Mouse (Mus musculus) forebrain, embryonic 10.5 days (tissue): Measurements from ENCODE around the gene Ltbp1. TPM values are rescaled to one million over a fixed set of nuclear protein-coding genes. Genes with fewer than 3 reads are reported as not detected.

Source experiments
- DNase-seq: peaks from one replicate; pipeline ENCODE4 v3.0.0-alpha.2; 2017; ENCODE audit warnings: low spot score; ENCODE audit errors: extremely low spot score
- H3K27ac ChIP-seq: fragments of 300-500 bp; sonication (generic); 2 replicates; pipeline ENCODE4 v1.5.1; 2016; ENCODE audit warnings: mild to moderate bottlenecking
- H3K27me3 ChIP-seq: fragments of 300-500 bp; sonication (generic); 2 replicates; pipeline ENCODE4 v1.6.1; 2016; ENCODE audit warnings: mild to moderate bottlenecking; ENCODE audit not compliant: poor library complexity, severe bottlenecking
- H3K36me3 ChIP-seq: fragments of 300-500 bp; sonication (generic); replicated peaks from 2 replicates; pipeline ENCODE4 v1.6.1; 2016; ENCODE audit warnings: mild to moderate bottlenecking, moderate library complexity
- H3K4me1 ChIP-seq: fragments of 300-500 bp; sonication (generic); 2 replicates; pipeline ENCODE4 v1.6.1; 2016
- H3K4me3 ChIP-seq: fragments of 300-500 bp; sonication (generic); 2 replicates; pipeline ENCODE4 v1.5.1; 2016; ENCODE audit warnings: mild to moderate bottlenecking, moderate library complexity
- H3K9me3 ChIP-seq: fragments of 300-500 bp; sonication (generic); 2 replicates; pipeline ENCODE4 v1.6.1; 2016; ENCODE audit warnings: mild to moderate bottlenecking, moderate library complexity
- WGBS: fragments of 180-500 bp; shearing (Covaris S2); methylation state at CpG from one replicate; pipeline ENCODE4 v1.1.7; 2016; 5-methylcytosine and 5-hydroxymethylcytosine counted together
- polyA plus RNA-seq: library from polyadenylated mRNA; unstranded; fragments of >200 nt; fragmentation: Nextera tagmentation; extraction: Ambion mirVana; gene quantifications from 2 replicates; pipeline ENCODE4 v1.2.1, GENCODE M21; 2016

Gene Ltbp1
- polyA plus RNA-seq, 1 experiment from 2014 or later = 4.5 TPM

GRCm38 (mm10) chr17:75278106-75278505, 272.7 kb downstream of the Ltbp1 start:
- Histone ChIP-seq H3K36me3 (no peaks in the 10 kb centered on the region), H3K27ac (no peak overlapping the region), H3K27me3 (no peaks in the 10 kb centered on the region), H3K4me1 (0 out of 2 replicates have a peak, but pooled peaks cover 4% of the 10 kb centered on the region), H3K9me3 (no peaks in the 10 kb centered on the region), H3K4me3 (no peak overlapping the region)
- DNase-seq = no peak
- WGBS = 90% methylated on average over 1 of the region's 1 CpGs

GRCm38 (mm10) chr17:75278561-75278960, 273.2 kb downstream of the Ltbp1 start:
- H3K4me3 ChIP-seq = no peak overlapping the region
- H3K36me3 ChIP-seq = no peaks in the 10 kb centered on the region
- H3K4me1 ChIP-seq = 0 out of 2 replicates have a peak, but pooled peaks cover 4% of the 10 kb centered on the region
- DNase-seq = no peak
- H3K27me3 ChIP-seq = no peaks in the 10 kb centered on the region
- no peak overlapping the region for H3K27ac ChIP-seq
- 54% methylated on average over 6 of the region's 6 CpGs for WGBS
- no peaks in the 10 kb centered on the region for H3K9me3 ChIP-seq

GRCm38 (mm10) chr17:75281345-75281744, 276.0 kb downstream of the Ltbp1 start:
- H3K27ac ChIP-seq = no peak overlapping the region
- DNase-seq = no peak
- H3K4me3 ChIP-seq = no peak overlapping the region
- 69% methylated on average over 5 of the region's 5 CpGs for WGBS
- H3K4me1 ChIP-seq = 0 out of 2 replicates have a peak, but pooled peaks cover 4% of the 10 kb centered on the region
- no peaks in the 10 kb centered on the region for H3K36me3 ChIP-seq
- no peaks in the 10 kb centered on the region for H3K9me3 ChIP-seq
- H3K27me3 ChIP-seq = no peaks in the 10 kb centered on the region

GRCm38 (mm10) chr17:75284876-75285708, 279.7 kb downstream of the Ltbp1 start:
- no peak for DNase-seq
- no peaks in the 10 kb centered on the region for H3K36me3 ChIP-seq
- H3K4me3 ChIP-seq = no peak overlapping the region
- H3K27ac ChIP-seq = no peak overlapping the region
- no peaks in the 10 kb centered on the region for H3K9me3 ChIP-seq
- H3K27me3 ChIP-seq = no peaks in the 10 kb centered on the region
- H3K4me1 ChIP-seq = no peaks in the 10 kb centered on the region
- WGBS = 90% methylated on average over 9 of the region's 9 CpGs

GRCm38 (mm10) chr17:75292986-75293385, 287.6 kb downstream of the Ltbp1 start:
- peaks cover 7% of the 10 kb centered on the region for H3K36me3 ChIP-seq
- no peaks in the 10 kb centered on the region for H3K4me1 ChIP-seq
- H3K27me3 ChIP-seq = no peaks in the 10 kb centered on the region
- H3K9me3 ChIP-seq = no peaks in the 10 kb centered on the region
- no peak overlapping the region for H3K27ac ChIP-seq
- DNase-seq = no peak
- 88% methylated on average over 3 of the region's 3 CpGs for WGBS
- no peak overlapping the region for H3K4me3 ChIP-seq

- Histone ChIP-seq H3K9me3 (no peaks in the 10 kb centered on the region), H3K4me3 (no peak overlapping the region), H3K27me3 (no peaks in the 10 kb centered on the region), H3K4me1 (no peaks in the 10 kb centered on the region), H3K27ac (no peak overlapping the region), H3K36me3 (peaks cover 8% of the 10 kb centered on the region)
- no peak for DNase-seq
- WGBS = 79% methylated on average over 3 of the region's 3 CpGs
Measured at GRCm38 (mm10) chr17:75293725-75294124, 288.4 kb downstream of the Ltbp1 start.

GRCm38 (mm10) chr17:75300908-75301307, 295.5 kb downstream of the Ltbp1 start:
- no peak for DNase-seq
- Histone ChIP-seq H3K4me1 (no peaks in the 10 kb centered on the region), H3K9me3 (no peaks in the 10 kb centered on the region), H3K36me3 (peaks cover 8% of the 10 kb centered on the region), H3K4me3 (no peak overlapping the region), H3K27me3 (no peaks in the 10 kb centered on the region), H3K27ac (no peak overlapping the region)
- WGBS = 82% methylated on average over 4 of the region's 4 CpGs

- no peak for DNase-seq
- Histone ChIP-seq H3K27ac (no peak overlapping the region), H3K4me3 (no peak overlapping the region), H3K27me3 (no peaks in the 10 kb centered on the region), H3K36me3 (no peaks in the 10 kb centered on the region), H3K9me3 (no peaks in the 10 kb centered on the region), H3K4me1 (peaks cover 8% of the 10 kb centered on the region; the same call in 1 of the 2 replicates)
- WGBS = 80% methylated on average over 1 of the region's 1 CpGs
Measured at GRCm38 (mm10) chr17:75304807-75305420, 299.5 kb downstream of the Ltbp1 start.

- Histone ChIP-seq H3K4me3 (no peak overlapping the region), H3K27me3 (no peaks in the 10 kb centered on the region), H3K4me1 (peaks cover 8% of the 10 kb centered on the region; the same call in 1 of the 2 replicates), H3K36me3 (no peaks in the 10 kb centered on the region), H3K27ac (no peak overlapping the region), H3K9me3 (no peaks in the 10 kb centered on the region)
- WGBS = 88% methylated on average over 1 of the region's 1 CpGs
- no peak for DNase-seq
Measured at GRCm38 (mm10) chr17:75305714-75306113, 300.3 kb downstream of the Ltbp1 start.

GRCm38 (mm10) chr17:75307070-75308011, 302.0 kb downstream of the Ltbp1 start:
- H3K27ac ChIP-seq = peak overlapping the region; percentile 45; the same call in 1 of the 2 replicates
- H3K27me3 ChIP-seq = no peaks in the 10 kb centered on the region
- peaks cover 8% of the 10 kb centered on the region; the same call in 1 of the 2 replicates for H3K4me1 ChIP-seq
- no peaks in the 10 kb centered on the region for H3K36me3 ChIP-seq
- no peaks in the 10 kb centered on the region for H3K9me3 ChIP-seq
- H3K4me3 ChIP-seq = no peak overlapping the region
- WGBS = 66% methylated on average over 18 of the region's 18 CpGs
- no peak for DNase-seq

- Histone ChIP-seq H3K27ac (no peak overlapping the region), H3K9me3 (no peaks in the 10 kb centered on the region), H3K4me3 (no peak overlapping the region), H3K36me3 (no peaks in the 10 kb centered on the region), H3K27me3 (no peaks in the 10 kb centered on the region), H3K4me1 (no peaks in the 10 kb centered on the region)
- no peak for DNase-seq
- WGBS = 95% methylated on average over 4 of the region's 4 CpGs
Measured at GRCm38 (mm10) chr17:75317106-75317505, 311.7 kb downstream of the Ltbp1 start.

- Histone ChIP-seq H3K9me3 (no peaks in the 10 kb centered on the region), H3K27ac (no peak overlapping the region), H3K27me3 (no peaks in the 10 kb centered on the region), H3K36me3 (no peaks in the 10 kb centered on the region), H3K4me1 (no peaks in the 10 kb centered on the region), H3K4me3 (no peak overlapping the region)
- WGBS = 93% methylated on average over 5 of the region's 5 CpGs
- DNase-seq = no peak
Measured at GRCm38 (mm10) chr17:75323229-75323628, 317.9 kb downstream of the Ltbp1 start.
